Mouse (Mus musculus): ENCODE measurements at regions not wholly inside any gene's neighbourhood (a gene's known extent, or its start where the extent isn't known, plus 50 kb on each side); places are given as distances from the start of the nearest gene placed in this dataset.

GRCm38 (mm10) chr11:25005491-25005890 is 927.6 kb downstream of the Bcl11a start:
- TF ChIP-seq MAFK (IDR thresholded peaks at IDR 0.05; ENCODE audit: insufficient read depth, low read depth, low read length) (no peak), CHD2 (IDR thresholded peaks at IDR 0.05; ENCODE audit: low read depth, low read length) (no peak), ZC3H11A (IDR thresholded peaks at IDR 0.05; ENCODE audit: borderline replicate concordance, low read depth, low read length) (no peak), ZNF384 (IDR thresholded peaks at IDR 0.05; ENCODE audit: low read depth, low read length) (no peak), HCFC1 (IDR thresholded peaks at IDR 0.05; ENCODE audit: borderline replicate concordance, insufficient read depth, low read length) (no peak)
